Mouse (Mus musculus): Measurements from ENCODE around the gene Ak5. TPM values are rescaled to one million over a fixed set of nuclear protein-coding genes. Genes with fewer than 3 reads are reported as not detected.

The Ak5 gene
- total and polyA plus RNA-seq, 3 experiments, result 0.13 to 0.79 (median 0.23) TPM

GRCm38 (mm10) chr3:152468032-152468431, 200.1 kb downstream of the Ak5 start:
- H3K79me2 ChIP-seq (replicated peaks; ENCODE audit: control insufficient read depth, extremely low read depth, insufficient read depth, poor library complexity, severe bottlenecking), result peaks cover 3% of the 10 kb centered on the region; the same call in 1 of the 2 replicates
- no peaks in the 10 kb centered on the region for H3K9me3 ChIP-seq (replicated peaks; ENCODE audit: low read length)
- dilution Hi-C loops (cut with MboI; ENCODE audit: extremely low pct_ligation_motif_present, extremely low pct_unique_long_range_greater_than_20kb, low sequenced_read_pairs), result no loop called here
- H3K27ac ChIP-seq (ENCODE audit: insufficient read depth, low read depth), result peak overlapping the region; percentile 97
- H3K4me2 ChIP-seq (ENCODE audit: insufficient read depth, low read depth, poor library complexity, severe bottlenecking), result peak overlapping the region; percentile 39
- H3K4me3 ChIP-seq (replicated peaks in 1 of 3; ENCODE audit: low read depth in 2 of 3, low read length in 2 of 3, poor library complexity in 1 of 3), result peak overlapping the region in 2 of 3 experiments; percentile 57 to 65
- H3K27me3 ChIP-seq (replicated peaks), result no peaks in the 10 kb centered on the region
- H3K9ac ChIP-seq (ENCODE audit: insufficient read depth, low read depth), result peak overlapping the region; percentile 70
- no peak for DNase-seq (ENCODE audit: extremely low read depth)
- TF ChIP-seq USF2 (conservative IDR thresholded peaks at IDR 0.05; ENCODE audit: low read depth, low read length) (no peak), EP300 (IDR thresholded peaks at IDR 0.05; ENCODE audit: low read length) (no peak; the same call in 1 of the 2 replicates), ZKSCAN1 (IDR thresholded peaks at IDR 0.05; ENCODE audit: borderline replicate concordance, low read depth, low read length) (peak; percentile 99), RCOR1 (conservative IDR thresholded peaks at IDR 0.05; ENCODE audit: low read depth, low read length) (0 out of 2 replicates have a peak, but pooled peaks have one; percentile 51), IRF4 (IDR thresholded peaks at IDR 0.05; ENCODE audit: low read depth, low read length) (no peak)
- peaks cover 5 to 32% of the 10 kb centered on the region in 2 experiments for H3K36me3 ChIP-seq (replicated peaks in 1 of 2; ENCODE audit: control insufficient read depth in 1 of 2, insufficient read depth in 1 of 2, low read length in 1 of 2)
- H3K4me1 ChIP-seq (ENCODE audit: control insufficient read depth in 1 of 2, insufficient read depth in 2 of 2), result peaks cover 16 to 35% of the 10 kb centered on the region in 2 experiments
- in situ Hi-C loops (cut with MboI; ENCODE audit: low pct_ligation_motif_present, low pct_unique_long_range_greater_than_20kb, low sequenced_read_pairs), result no loop called here

DNA sequence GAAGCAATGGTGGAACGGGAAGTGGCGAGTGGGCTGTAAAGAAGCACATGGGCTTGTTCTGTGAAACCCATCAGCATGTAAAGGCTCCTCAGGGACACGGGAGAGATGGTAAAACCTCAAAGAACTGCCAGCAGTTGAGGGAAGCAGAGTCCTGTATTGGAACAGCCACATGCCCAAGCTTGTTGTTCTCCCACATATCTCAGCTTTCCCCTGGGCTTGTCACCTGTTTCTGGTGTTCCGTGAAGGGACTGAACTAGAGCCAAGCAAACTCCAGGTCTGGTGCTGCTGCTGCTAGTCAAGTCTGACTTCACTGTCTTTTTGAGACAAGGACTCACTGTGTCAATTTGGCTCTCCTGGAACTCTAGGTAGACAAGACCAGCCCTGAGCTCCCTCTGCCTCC, 200.8 kb downstream of the Ak5 start:
- Histone ChIP-seq H3K9ac (ENCODE audit: insufficient read depth, low read depth) (peak overlapping the region; percentile 70), H3K27me3 (replicated peaks) (no peaks in the 10 kb centered on the region), H3K4me2 (ENCODE audit: insufficient read depth, low read depth, poor library complexity, severe bottlenecking) (no peak overlapping the region), H3K36me3 (replicated peaks in 1 of 2; ENCODE audit: control insufficient read depth in 1 of 2, insufficient read depth in 1 of 2, low read length in 1 of 2) (peaks cover 8 to 32% of the 10 kb centered on the region in 2 experiments), H3K9me3 (replicated peaks; ENCODE audit: low read length) (no peaks in the 10 kb centered on the region), H3K4me3 (replicated peaks in 1 of 3; ENCODE audit: low read depth in 2 of 3, low read length in 2 of 3, poor library complexity in 1 of 3) (peak overlapping the region in 1 of 3 experiments; percentile 1), H3K4me1 (ENCODE audit: control insufficient read depth in 1 of 2, insufficient read depth in 2 of 2) (peaks cover 16 to 35% of the 10 kb centered on the region in 2 experiments), H3K27ac (ENCODE audit: insufficient read depth, low read depth) (peak overlapping the region; percentile 97), H3K79me2 (replicated peaks; ENCODE audit: control insufficient read depth, extremely low read depth, insufficient read depth, poor library complexity, severe bottlenecking) (peaks cover 3% of the 10 kb centered on the region; the same call in 1 of the 2 replicates)
- no peak for TF ChIP-seq GABPA (IDR thresholded peaks at IDR 0.05; ENCODE audit: insufficient replicate concordance, low read depth, low read length)
- TF ChIP-seq PAX5 (IDR thresholded peaks at IDR 0.05; ENCODE audit: low read length), result no peak
- no peak for TF ChIP-seq RAD21 (IDR thresholded peaks at IDR 0.05; ENCODE audit: low read depth, low read length)
- TF ChIP-seq TCF12 (IDR thresholded peaks at IDR 0.05; ENCODE audit: low read depth, low read length), result 0 out of 2 replicates have a peak, but pooled peaks have one; percentile 20
- no peak for TF ChIP-seq IRF4 (IDR thresholded peaks at IDR 0.05; ENCODE audit: low read depth, low read length)
- TF ChIP-seq NELFE (IDR thresholded peaks at IDR 0.05; ENCODE audit: low read depth, low read length), result no peak
- TF ChIP-seq ELF1 (IDR thresholded peaks at IDR 0.05; ENCODE audit: low read depth, low read length), result no peak
- TF ChIP-seq ETS1 (conservative IDR thresholded peaks at IDR 0.05; ENCODE audit: low read depth, low read length), result no peak
- TF ChIP-seq E2F4 (IDR thresholded peaks at IDR 0.05; ENCODE audit: insufficient replicate concordance, low read depth, low read length), result no peak
- no peak for TF ChIP-seq SIN3A (IDR thresholded peaks at IDR 0.05; ENCODE audit: low read length)
- TF ChIP-seq NRF1 (IDR thresholded peaks at IDR 0.05; ENCODE audit: low read depth, low read length), result 0 out of 2 replicates have a peak, but pooled peaks have one; percentile 19
- no peak for TF ChIP-seq USF1 (IDR thresholded peaks at IDR 0.05; ENCODE audit: low read depth, low read length)
- TF ChIP-seq TBP (conservative IDR thresholded peaks at IDR 0.05; ENCODE audit: low read depth, low read length), result no peak
- TF ChIP-seq USF2 (conservative IDR thresholded peaks at IDR 0.05; ENCODE audit: low read depth, low read length), result no peak
- TF ChIP-seq POLR2A (IDR thresholded peaks at IDR 0.05; ENCODE audit: low read depth, low read length), result no peak
- TF ChIP-seq MAFK (IDR thresholded peaks at IDR 0.05; ENCODE audit: insufficient replicate concordance, low read length), result no peak
- TF ChIP-seq MXI1 (IDR thresholded peaks at IDR 0.05; ENCODE audit: low read depth, low read length), result no peak
- peak; percentile 55; the same call in 1 of the 2 replicates for TF ChIP-seq CHD1 (IDR thresholded peaks at IDR 0.05; ENCODE audit: low read depth, low read length)
- no peak for TF ChIP-seq JUND (conservative IDR thresholded peaks at IDR 0.05; ENCODE audit: low read depth, low read length)
- no peak for TF ChIP-seq MYC (IDR thresholded peaks at IDR 0.05; ENCODE audit: low read depth, low read length)
- no peak for TF ChIP-seq HCFC1 (IDR thresholded peaks at IDR 0.05; ENCODE audit: low read depth, low read length)
- TF ChIP-seq EP300 (IDR thresholded peaks at IDR 0.05; ENCODE audit: low read length), result 0 out of 2 replicates have a peak, but pooled peaks have one; percentile 21
- TF ChIP-seq POLR2AphosphoS2 (IDR thresholded peaks at IDR 0.05; ENCODE audit: low read depth, low read length), result no peak
- TF ChIP-seq BHLHE40 (IDR thresholded peaks at IDR 0.05; ENCODE audit: low read depth, low read length), result no peak
- TF ChIP-seq MEF2A (IDR thresholded peaks at IDR 0.05; ENCODE audit: borderline replicate concordance, low read depth, low read length), result no peak
- in situ Hi-C loops (cut with MboI; ENCODE audit: low pct_ligation_motif_present, low pct_unique_long_range_greater_than_20kb, low sequenced_read_pairs), result no loop called here
- dilution Hi-C loops (cut with MboI; ENCODE audit: extremely low pct_ligation_motif_present, extremely low pct_unique_long_range_greater_than_20kb, low sequenced_read_pairs), result no loop called here
- DNase-seq (ENCODE audit: extremely low read depth), result no peak

Data from CH12.LX (cell line).